Mouse (Mus musculus) MEL (cell line): ENCODE data around the gene Lsamp.

ENCODE experiments used
- BHLHE40 ChIP-seq: IDR thresholded peaks from 2 replicates; pipeline ENCODE4 v1.6.1; 2012; ENCODE audit warnings: low read depth, mild to moderate bottlenecking, inconsistent platforms, low read length, improper control_type of control experiment, borderline replicate concordance
- CTCF ChIP-seq, 3 experiments: IDR thresholded peaks in 2 of 3; conservative IDR thresholded peaks in 1 of 3; 2 replicates each; pipeline ENCODE4 v1.5.1; 2011 to 2012; ENCODE audit warnings: low read length in 3 of 3, low read depth in 2 of 3, mild to moderate bottlenecking in 2 of 3, improper control_type of control experiment in 1 of 3, inconsistent platforms in 1 of 3, mixed read lengths in 1 of 3, moderate library complexity in 1 of 3; ENCODE audit not compliant: control insufficient read depth in 1 of 3, insufficient read depth in 1 of 3, poor library complexity in 1 of 3, severe bottlenecking in 1 of 3
- SIN3A ChIP-seq: IDR thresholded peaks from 2 replicates; pipeline ENCODE4 v1.6.1; 2012; ENCODE audit warnings: low read length, improper control_type of control experiment, inconsistent platforms
- USF2 ChIP-seq, 2 experiments: IDR thresholded peaks; 2 replicates each; pipeline ENCODE4 v1.6.1; 2011 to 2012; ENCODE audit warnings: improper control_type of control experiment in 2 of 2, low read length in 2 of 2, borderline replicate concordance in 1 of 2, inconsistent platforms in 1 of 2, low read depth in 1 of 2, mild to moderate bottlenecking in 1 of 2; ENCODE audit not compliant: insufficient read depth in 1 of 2

DNA sequence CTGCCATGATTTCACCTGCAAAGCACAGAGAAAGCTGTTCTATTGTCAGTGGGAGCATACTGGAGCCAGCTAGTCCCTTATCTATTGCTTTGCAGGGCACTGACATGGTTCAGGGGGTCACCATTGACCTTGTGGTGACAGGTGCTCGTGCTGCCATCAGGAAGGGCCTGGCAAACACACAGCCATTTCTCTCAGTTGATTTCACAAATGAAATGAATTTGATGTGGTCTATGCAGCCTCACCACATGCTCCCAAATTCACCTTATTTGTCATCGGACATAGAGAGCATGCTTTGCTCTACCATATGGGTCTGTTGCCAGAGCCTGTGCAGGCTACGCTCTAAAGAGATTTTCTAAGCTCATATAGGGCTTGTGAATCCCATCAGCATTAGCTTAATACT, 450.1 kb downstream of the Lsamp start:
- TF ChIP-seq SIN3A (no peak), CTCF (IDR thresholded peaks at IDR 0.05 in 2 of 3, conservative IDR thresholded peaks at IDR 0.05 in 1 of 3; ENCODE audit: control insufficient read depth in 1 of 3, insufficient read depth in 1 of 3, low read depth in 2 of 3, low read length in 3 of 3, poor library complexity in 1 of 3, severe bottlenecking in 1 of 3) (no peak), USF2 (IDR thresholded peaks at IDR 0.05; ENCODE audit: borderline replicate concordance in 1 of 2, insufficient read depth in 1 of 2, low read depth in 1 of 2, low read length in 2 of 2) (no peak), BHLHE40 (no peak)
